Mouse (Mus musculus) cerebellum, adult (tissue): ENCODE data around the gene Pomt2.

ENCODE experiments used
- ATAC-seq: cut with Nextera tagmentation; 2 replicates; pipeline ENCODE4 v1.9.2; 2017; ENCODE audit warnings: mild to moderate bottlenecking, moderate library complexity, mixed read lengths; ENCODE audit not compliant: insufficient number of reproducible peaks, low FRiP score, low TSS enrichment

Pomt2 gene

GRCm38 (mm10) chr12:87131181-87131580 lies 16.6 kb downstream of the Pomt2 start:
- no peak for ATAC-seq

- ATAC-seq = no peak
These were observed 17.5 kb downstream of the Pomt2 start for GRCm38 (mm10) chr12:87130224-87130623.

GRCm38 (mm10) chr12:87127256-87127655 lies 20.5 kb downstream of the Pomt2 start:
- no peak for ATAC-seq

- ATAC-seq = no peak
These were observed 25.7 kb downstream of the Pomt2 start for GRCm38 (mm10) chr12:87121918-87122589.

GRCm38 (mm10) chr12:87107357-87107977 lies 40.3 kb downstream of the Pomt2 start:
- no peak for ATAC-seq

GRCm38 (mm10) chr12:87104796-87105195 lies 43.0 kb downstream of the Pomt2 start:
- ATAC-seq = no peak

- ATAC-seq = no peak
These were observed 44.3 kb downstream of the Pomt2 start for GRCm38 (mm10) chr12:87103471-87103870.

- no peak for ATAC-seq
These were observed 45.6 kb downstream of the Pomt2 start, which contains the start of gene Ngb for GRCm38 (mm10) chr12:87102165-87102631. TSS of gene Ngb (minus strand) at chr12:87102539.

GRCm38 (mm10) chr12:87100331-87100730 lies 47.4 kb downstream of the Pomt2 start:
- ATAC-seq = no peak

GRCm38 (mm10) chr12:87093671-87094070 lies 54.1 kb downstream of the Pomt2 start:
- ATAC-seq = no peak

- ATAC-seq = no peak
These were observed 54.5 kb downstream of the Pomt2 start for GRCm38 (mm10) chr12:87093249-87093648.

- ATAC-seq = no peak
These were observed 55.9 kb downstream of the Pomt2 start for GRCm38 (mm10) chr12:87091916-87092315.

GRCm38 (mm10) chr12:87089701-87090100 lies 58.1 kb downstream of the Pomt2 start:
- ATAC-seq = no peak

GRCm38 (mm10) chr12:87089255-87089654 lies 58.5 kb downstream of the Pomt2 start:
- no peak for ATAC-seq

- no peak for ATAC-seq
These were observed 59.4 kb downstream of the Pomt2 start for GRCm38 (mm10) chr12:87088331-87088730.

GRCm38 (mm10) chr12:87087236-87087635 lies 60.5 kb downstream of the Pomt2 start:
- ATAC-seq = no peak

GRCm38 (mm10) chr12:87082797-87083196 lies 65.0 kb downstream of the Pomt2 start:
- no peak for ATAC-seq

- no peak for ATAC-seq
These were observed 71.2 kb downstream of the Pomt2 start for GRCm38 (mm10) chr12:87076610-87077009.

- no peak for ATAC-seq
These were observed 77.2 kb downstream of the Pomt2 start for GRCm38 (mm10) chr12:87070520-87070919.

- ATAC-seq = no peak
These were observed 81.3 kb downstream of the Pomt2 start for GRCm38 (mm10) chr12:87066429-87066828.

- ATAC-seq = peak; percentile 39; the same call in 1 of the 2 replicates
These were observed 82.3 kb downstream of the Pomt2 start for GRCm38 (mm10) chr12:87065446-87065845.

GRCm38 (mm10) chr12:87057066-87057465 lies 90.7 kb downstream of the Pomt2 start:
- no peak for ATAC-seq
